Mouse (Mus musculus) testis, postnatal 10 days (tissue): ENCODE results near the gene H2-K1.

ENCODE experiments used
- DNase-seq: peaks from one replicate; pipeline ENCODE4 v3.0.0; 2021; ENCODE audit warnings: low spot score

H2-K1 gene

DNA sequence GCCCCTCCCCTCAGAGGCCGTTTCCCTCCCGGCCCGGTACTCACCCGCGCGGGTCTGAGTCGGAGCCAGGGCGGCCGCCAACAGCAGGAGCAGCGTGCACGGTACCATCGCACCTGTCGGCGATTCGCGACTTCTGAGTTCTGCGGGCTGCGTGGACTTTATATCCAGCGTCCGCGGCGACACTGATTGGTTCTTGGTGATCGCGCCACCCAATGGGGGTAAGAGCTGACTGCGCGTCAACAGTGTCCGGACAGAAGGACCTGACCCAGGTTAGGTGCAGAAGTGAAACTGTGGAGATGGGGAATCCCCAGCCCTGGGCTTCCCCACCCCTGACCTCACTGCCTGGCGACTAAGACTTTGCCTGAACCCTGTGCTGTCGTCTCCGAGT, at the start of gene H2-K1:
TSS of gene H2-K1 (minus strand) at position 198 of the 388 bp plus-strand sequence.
- peak; percentile 87 for DNase-seq

DNA sequence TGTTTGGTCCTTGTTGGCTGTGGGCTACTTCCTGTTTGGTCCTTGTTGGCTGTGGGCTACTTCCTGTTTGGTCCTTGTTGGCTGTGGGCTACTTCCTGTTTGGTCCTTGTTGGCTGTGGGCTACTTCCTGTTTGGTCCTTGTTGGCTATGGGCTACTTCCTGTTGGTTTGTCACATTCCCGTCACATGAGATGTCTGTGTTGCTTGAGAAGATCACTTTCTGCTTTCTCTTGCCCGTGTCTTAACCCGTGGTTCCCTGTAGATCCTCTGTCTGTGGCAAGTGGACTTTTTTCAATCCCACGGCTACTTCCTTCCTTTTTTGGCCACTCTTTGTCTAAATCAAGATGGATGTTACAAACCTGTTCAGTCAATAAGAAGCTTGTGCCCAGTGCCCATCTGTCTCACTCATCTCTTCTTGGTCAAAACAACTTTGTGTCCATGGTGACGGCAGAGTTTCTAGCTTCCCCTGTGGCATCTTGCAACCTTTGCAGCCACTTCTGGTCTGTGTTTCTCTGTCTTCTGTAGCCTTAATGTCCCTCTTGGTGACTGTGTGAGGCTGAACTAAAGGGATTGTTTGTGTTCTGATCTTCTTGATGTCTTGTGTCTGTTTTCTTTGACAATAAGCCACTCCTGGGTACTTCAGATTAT, 47.4 kb upstream of the H2-K1 start:
- DNase-seq, result no peak

DNA sequence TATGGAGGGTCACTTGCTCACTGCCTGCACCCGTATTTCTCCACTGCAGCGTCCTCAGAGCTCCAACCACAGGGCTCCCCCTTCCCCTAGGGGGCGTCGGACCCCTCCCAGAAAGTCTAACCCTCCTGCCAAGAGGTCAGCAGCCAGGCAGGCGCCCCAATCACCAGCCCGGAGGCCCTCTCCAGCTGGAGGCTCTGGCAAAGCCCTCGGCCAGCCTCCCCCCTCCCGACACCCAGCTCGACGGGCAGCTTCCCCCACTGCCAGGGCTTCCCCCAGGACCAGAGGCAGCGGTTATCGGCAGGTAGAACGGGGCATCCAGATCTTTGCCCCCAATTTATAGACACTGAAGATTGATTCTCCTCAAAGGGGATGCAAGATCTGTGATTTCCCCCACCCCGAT, 45.8 kb upstream of the H2-K1 start:
- no peak for DNase-seq

DNA sequence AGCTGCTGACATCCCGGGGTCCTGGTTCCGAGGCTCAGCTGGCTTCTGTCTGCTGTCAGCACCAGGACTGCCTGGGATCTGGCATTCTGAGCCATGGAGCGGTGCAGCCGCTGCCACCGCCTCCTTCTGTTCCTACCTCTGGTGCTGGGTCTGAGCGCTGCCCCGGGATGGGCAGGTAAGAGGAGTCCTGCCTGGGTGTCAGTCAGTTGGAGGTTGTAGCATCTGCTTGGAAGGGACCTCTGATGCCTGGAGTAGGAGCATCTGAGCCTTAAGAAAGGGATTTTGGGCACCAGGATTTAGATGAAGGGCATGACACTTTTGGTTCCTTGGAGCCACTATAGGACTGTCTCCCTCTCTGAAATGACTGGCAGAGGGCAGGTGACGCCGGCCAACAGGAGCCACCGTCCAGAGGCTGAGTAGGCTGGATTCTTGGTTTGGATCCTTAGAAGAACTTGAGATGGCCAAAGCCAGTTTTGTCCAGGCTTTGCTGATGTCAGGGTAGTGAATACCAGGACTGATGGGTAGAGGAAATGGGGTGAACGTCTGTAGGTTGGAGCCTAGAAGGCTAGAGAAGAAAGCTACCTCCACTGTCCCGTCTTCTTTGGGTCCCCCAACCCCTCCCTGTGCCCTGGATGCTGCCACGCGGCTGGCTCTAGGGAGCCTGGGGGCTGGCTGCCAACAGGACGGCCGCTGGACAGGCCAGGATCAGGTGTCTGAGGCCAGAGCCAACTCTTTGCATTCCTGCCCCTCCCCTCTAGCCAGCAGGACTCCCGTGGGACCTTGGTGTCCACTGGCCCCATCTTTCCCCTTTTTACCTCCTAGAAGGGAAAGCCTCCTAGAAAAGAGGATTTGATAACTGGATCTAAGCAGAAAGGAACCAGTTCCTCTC, 39.7 kb upstream of the H2-K1 start:
- DNase-seq, result no peak

DNA sequence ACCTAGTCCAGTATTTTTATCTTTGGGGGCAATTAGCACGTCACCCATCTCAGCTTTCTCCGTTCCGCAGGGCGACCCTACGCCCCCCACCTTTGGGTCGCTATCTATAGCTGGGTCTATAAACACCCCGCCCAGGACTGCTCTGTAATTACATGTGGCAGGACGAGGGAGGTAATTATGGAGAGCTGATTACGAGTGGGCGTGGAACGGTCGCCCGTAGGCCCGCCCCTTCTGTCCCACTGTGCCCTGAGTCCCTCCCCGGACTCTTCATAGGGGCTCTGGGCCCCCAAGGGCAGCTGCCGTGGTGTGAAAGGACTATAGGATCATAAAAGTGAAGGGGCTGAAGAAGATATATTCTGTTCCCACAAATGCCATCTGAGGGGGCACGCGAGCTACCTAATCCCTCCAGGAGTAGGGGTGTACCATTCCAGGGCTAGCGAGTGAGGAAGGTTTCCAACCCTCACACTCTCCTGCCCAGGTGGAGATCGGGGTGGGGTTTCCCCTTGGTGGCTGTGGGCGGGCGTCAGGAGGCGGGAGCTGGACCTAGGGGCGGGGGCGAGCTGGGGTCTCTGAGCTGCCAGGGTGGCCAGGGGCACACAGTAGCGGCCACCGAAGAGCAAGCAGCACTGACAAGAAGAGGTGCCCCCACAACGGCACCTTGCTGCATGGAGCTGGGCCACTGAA, 38.9 kb upstream of the H2-K1 start, which contains the start of gene Col11a2:
TSS of gene Col11a2 (plus strand) at position 560 of the 684 bp plus-strand sequence.
- DNase-seq, result no peak

DNA sequence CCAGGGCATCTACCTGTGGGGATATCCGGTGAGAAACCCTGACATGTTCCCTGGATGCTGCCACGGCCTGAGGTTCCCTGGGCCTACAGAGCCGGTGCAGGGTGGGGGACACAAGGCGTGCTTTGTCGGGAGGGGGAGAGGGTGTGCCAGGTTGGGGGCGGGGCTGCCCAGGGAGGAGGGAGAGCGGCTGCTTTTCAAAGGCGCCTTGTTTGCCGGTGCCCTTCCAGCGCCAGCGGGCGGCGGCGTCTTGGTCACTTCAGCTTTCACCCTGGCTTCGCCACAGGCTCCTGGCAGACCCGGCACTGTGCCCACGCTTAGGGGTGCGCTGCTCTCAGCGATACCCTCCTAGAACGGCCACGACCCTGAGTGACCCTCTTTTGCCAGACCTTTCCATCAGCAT, 38.3 kb upstream of the H2-K1 start:
- DNase-seq, result peak; percentile 77

DNA sequence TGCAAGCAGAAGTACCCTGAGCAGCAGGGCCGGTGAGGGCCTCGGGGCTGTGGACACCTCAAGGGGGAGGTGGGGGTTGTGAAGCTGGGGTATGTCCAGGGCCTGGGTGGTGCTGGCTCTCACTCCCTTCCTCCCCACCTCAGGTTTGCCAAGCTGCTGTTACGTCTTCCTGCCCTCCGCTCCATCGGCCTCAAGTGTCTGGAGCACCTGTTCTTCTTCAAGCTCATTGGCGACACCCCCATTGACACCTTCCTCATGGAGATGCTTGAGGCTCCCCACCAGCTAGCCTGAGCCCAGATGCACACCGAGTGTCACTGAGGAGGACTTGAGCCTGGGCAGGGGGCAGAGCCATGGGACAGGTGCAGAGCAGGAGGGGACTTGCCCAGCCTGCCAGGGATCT, 37.1 kb upstream of the H2-K1 start:
- DNase-seq, result no peak

DNA sequence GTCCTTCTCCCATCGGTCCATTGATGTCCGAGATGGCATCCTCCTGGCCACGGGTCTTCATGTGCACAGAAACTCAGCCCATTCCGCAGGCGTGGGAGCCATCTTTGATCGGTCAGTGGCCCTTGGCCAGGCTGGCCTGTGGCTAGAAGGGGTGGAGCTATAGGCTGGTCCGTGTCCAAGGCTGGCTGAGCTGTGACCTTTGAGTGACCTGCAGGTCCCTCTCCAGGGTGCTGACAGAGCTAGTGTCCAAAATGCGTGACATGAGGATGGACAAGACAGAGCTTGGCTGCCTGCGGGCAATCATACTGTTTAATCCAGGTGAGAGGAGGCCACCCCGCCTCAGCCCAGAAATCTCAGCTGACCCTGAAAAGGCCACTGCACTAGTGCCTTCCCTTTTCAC, 36.5 kb upstream of the H2-K1 start:
- DNase-seq, result peak; percentile 76

DNA sequence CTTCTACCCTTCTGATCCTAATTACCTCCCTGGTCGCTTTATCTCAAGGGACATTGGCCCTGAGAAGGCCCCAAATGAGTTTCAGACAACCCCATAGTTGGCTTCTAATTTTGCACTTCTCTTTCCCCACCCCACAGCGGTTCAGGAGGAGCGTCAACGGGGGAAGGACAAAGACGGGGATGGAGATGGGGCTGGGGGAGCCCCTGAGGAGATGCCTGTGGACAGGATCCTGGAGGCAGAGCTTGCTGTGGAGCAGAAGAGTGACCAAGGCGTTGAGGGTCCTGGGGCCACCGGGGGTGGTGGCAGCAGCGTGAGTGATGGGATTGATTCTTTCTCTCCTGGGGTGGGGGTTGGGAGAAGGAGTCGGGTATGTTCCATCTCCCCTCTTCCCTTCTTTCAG, 35.4 kb upstream of the H2-K1 start:
- DNase-seq, result no peak

DNA sequence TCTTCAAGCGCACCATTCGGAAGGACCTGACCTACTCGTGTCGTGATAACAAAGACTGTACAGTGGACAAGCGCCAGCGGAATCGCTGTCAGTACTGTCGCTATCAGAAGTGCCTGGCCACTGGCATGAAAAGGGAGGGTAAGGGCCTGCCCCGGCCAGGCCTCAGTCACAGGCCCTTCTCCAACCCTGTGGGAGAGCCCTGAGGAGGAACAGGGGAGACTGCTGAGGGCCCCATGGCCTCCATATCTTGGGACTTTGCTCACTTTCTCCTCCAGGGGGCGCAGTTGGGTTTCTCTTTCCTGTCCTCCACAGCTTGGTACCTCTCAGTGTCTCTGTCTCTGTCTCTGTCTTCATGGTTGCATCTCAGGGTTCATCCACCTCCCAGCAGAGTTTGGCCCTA, 33.9 kb upstream of the H2-K1 start:
- peak; percentile 87 for DNase-seq

DNA sequence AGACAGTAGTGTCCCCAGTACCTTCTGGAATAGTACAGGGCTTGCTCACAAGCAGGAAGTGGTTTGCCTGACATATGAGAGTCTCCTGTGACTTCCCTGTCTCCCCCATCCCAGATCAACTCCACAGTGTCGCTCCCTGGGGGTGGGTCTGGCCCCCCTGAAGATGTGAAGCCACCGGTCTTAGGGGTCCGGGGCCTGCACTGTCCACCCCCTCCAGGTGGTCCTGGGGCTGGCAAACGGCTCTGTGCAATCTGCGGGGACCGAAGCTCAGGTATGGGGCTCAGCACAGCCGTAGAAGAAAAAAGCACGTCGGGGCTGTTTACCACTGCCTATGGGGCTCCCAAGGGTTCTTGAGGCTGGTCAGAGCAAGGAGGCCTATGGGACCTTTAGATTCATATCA, 33.3 kb upstream of the H2-K1 start:
- DNase-seq, result no peak

DNA sequence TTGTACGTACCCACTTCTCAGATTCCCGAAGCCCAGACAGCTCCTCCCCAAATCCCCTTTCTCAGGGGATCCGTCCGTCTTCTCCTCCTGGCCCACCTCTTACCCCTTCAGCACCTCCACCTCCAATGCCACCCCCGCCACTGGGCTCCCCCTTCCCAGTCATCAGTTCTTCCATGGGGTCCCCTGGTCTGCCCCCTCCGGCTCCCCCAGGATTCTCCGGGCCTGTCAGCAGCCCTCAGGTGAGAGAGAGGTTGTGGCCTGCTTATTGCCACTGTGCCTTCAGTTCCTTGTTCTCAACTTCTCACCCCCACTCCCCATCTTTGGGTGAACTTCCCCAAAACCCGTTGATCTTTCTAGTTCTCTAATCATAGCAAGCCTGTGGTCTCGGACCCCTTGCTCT, 32.7 kb upstream of the H2-K1 start:
- no peak for DNase-seq

DNA sequence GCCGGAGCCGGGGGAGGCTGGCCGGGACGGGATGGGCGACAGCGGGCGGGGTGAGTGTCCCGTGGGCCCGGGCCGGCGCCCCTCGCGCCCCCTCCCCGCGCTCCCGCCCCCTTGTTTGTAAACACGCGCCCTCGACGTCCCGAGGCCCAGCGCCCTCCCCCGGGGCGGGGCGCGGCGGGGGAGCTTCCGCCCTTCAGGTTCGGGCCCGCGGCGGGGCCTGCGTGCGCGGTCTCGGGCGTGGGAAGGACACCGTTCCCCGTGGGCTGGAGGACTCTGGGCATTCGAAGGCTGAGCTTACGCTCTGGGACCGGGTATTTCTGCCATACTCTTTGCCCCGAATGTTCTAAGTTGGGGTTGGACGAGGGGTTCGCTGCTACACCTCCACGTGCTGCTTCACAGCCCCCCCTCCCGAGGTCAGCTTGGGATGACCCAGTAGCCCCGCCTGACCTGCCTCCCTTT, 32.1 kb upstream of the H2-K1 start:
- DNase-seq, result peak; percentile 88

DNA sequence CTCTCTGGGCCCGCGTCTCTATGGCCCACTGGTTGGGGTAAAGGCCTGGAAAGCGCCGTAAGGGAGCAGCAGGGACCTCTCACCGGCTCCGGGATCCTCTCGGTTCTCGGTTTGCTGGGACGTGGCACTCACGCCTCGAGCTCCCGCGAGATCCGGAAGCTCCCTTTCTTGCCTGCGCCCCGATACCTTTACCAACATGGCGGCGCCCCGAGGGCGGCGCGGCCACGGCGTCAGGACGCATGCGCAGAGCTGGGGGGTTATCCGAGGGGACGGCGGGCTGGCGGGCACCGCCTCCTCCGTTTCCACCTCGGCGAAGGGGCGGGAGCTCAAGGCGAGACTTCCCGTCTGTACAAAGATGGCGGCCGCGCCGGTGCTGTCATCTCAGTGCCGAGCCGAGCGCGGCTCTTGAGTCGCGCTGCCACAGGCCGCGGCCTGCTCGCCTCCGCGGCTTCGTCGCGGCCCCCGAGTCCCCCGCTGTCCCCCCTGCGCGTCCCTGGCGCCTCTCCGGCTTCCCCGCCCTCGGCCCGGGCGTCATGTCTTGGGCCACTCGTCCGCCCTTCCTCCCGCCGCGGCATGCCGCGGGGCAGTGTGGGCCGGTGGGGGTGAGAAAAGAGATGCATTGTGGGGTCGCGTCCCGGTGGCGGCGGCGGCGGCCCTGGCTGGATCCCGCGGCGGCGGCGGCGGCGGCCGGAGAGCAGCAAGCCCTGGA, 31.5 kb upstream of the H2-K1 start, which contains the start of the genes Slc39a7 and Rxrb:
TSS of gene Slc39a7 (minus strand) at position 218 of the 709 bp plus-strand sequence.
TSS of gene Rxrb (plus strand) at position 348 of the 709 bp plus-strand sequence.
- peak; percentile 99 for DNase-seq

DNA sequence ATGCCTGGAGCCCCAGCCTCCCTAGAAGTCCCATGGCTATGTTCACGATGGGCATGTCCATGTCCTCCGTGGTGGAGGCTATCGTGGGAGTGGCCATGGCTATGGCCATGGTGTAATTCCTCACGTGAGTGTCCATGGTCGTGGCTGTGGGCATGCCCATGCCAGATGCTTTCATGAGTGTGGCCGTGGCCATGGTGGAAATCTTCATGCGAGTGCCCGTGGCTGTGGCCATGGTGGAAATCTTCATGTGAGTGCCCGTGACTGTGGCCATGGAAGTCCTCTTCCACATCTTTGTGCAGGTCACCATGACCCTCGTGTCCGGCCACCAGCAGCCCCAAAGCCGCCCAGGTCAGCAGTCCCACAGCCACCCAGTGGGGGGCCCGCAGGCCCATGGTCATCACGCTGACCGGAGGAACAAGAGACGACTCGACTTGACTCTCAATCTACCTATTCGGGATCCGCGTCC, 30.7 kb upstream of the H2-K1 start:
- no peak for DNase-seq

DNA sequence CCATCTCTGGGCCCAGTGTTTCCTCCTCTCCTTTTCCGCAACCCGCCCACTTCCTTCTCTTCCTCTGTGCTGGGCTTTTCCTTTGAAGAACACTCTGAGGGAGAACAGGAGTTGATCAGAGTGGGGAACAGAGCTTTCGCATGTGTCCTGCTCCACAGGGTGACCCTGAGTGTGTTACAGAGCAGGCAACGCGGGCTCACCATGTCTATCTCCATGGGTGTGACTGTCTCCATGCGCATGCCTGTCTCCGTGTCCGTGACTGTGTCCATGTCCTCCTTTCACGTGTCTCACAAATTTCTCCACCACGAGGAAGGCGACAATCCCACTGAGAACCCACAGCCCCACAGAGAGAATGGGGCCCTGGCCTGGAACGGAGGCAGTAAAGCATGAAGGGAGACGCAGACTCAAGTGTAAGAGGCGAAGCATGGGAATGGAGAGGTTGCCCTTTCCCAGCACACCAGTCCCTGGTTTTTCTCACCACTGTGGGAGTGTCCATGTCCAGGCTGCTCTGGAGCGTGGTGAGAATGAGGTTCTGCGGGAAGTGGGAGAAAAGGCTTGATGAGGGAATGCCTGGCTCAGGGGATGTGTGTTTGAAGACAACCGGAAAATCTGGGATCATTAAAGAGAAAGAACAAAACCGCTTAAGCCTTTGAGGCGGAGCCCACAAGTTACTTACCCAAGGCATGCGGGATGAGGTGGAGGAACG, 29.9 kb upstream of the H2-K1 start:
- DNase-seq, result peak; percentile 39

DNA sequence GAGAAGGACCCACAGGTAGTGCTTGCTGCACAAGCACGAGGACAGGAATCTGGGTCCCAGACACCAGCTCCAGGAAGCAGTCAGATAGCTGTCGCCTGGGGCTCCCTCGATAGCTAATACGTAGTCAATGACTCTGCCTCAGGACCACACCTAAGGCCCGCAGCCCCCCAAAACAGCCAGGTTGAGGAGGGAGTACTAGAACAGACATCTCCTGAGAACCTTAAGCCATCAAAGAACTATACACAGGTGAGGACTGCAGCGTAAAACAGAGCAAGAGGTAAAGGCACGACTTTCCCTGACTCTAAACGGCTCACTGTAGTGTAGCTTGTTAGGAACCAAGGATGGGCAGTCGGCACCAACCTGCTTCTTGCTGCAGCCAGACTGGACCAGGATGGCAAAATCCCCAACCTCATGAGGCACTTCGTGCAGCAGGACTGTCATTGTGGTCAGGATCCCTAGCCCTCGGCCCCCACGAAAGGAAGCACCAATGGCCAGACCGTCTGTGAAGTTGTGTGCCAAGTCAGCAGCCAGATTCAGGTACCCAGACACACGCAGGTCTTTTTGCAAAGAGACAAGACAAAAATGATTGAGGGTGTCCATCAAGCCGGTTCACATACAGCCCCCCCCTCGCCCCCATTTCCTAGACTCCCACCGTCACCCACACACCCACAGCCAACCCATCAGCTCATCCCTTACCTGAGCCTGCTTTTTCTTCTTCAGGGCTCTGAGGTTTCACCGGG, 29.2 kb upstream of the H2-K1 start:
- DNase-seq, result no peak

DNA sequence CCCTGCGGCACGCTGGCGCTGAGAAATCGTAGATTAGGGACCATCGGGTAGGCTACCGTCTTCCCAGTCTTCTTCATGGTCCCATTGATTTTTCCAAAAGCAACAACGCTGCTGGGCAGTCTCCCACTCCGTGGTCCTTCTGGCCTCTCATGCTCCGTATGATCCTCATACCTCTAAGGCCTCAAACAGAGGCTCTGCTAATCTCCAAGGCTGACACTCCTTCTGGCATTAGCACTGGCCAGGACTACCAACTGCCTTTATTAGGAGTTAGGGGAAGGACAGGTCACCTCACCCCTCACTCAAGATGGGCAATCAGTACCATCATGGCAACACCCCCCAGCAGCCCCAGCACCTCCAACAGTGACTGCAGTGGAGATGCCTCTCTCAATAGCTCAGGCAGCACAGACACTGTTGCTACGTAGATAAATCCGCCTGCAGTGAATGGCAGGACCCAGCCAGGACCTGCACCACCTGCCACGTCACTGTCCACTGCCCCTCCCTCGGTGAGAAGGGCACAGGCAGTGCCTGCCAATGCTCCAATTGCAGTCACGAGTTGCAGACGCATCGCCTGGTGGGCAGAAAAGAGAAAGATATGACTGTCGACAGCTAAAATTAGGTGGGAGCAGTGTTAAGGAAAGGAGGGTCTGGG, 28.5 kb upstream of the H2-K1 start:
- peak; percentile 46 for DNase-seq

DNA sequence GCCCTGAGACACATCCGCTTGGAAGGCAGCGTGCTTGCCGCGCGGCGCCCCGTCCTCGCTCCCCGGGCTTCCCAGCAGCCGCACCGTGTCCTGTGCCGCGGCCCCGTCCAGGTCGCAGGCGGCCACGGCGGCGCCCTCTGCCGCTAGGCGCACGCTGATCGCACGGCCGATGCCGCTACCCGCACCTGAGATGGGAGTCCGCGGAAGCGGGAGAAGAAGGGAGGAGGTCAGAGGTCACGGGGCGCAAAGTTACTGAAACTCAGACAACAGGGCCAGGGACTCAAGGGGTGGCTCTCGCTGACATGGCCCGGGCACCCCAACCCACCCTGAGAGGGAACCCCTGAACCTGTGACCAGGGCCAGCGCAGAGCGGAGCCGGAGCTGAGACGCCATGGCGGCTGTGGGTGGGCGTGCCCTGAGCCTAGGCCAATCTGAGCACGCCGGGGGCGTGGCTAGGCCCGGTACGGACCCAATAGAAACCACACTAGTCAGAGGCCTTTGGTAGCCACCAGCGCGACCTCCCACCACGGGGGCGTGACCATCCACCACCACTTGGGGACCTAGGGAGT, 27.6 kb upstream of the H2-K1 start, which contains the start of gene H2-Ke6:
TSS of gene H2-Ke6 (minus strand) at position 405 of the 568 bp plus-strand sequence.
- peak; percentile 95 for DNase-seq
